ENCODE assay signal across 8 mouse cellular contexts in the genomic region with DNA sequence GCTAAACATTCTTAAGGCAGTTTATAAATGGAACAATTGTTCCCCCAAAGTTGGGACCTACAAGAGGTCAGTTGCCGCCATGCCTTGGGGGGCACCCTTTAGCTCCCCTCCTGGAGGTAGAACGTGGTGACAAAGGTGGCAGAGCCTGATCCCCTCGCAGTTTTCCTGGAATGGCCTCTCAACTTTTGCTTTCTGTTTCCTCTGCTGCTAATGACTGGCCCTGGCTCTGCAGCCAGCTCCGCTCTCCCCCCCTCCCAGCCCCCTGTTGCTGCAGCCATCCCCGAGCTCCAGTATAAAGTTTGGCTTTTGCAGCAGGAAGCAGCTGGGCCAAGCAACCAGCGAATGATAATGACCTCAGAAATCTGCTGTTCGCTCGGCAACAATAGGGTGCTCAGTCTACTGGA.
DNase-seq lines count a peak whose midpoint lies in the region; ATAC-seq lines count a peak whose summit lies in the region.

No protein-coding gene starts in this region.

- no peaks in the 10 kb centered on the region for H3K9me3 ChIP-seq in forebrain, embryonic 13.5 days (replicated peaks)

- WGBS in forebrain, embryonic 13.5 days = 0% methylated on average over 8 of the region's 8 CpGs
- 9% methylated on average over 8 of the region's 8 CpGs for WGBS in macrophage (ENCODE audit: missing documents)

- peak; percentile 63 for ATAC-seq in forebrain, embryonic 13.5 days
- ATAC-seq in activated CD4-positive, CD25-positive, alpha-beta regulatory T cell, adult 4 months = no peak

- H3K79me2 ChIP-seq in macrophage (ENCODE audit: inconsistent target) = no peaks in the 10 kb centered on the region

- peaks cover 8% of the 10 kb centered on the region for H3K36me3 ChIP-seq in forebrain, embryonic 13.5 days (ENCODE audit: poor library complexity, severe bottlenecking)
- no peaks in the 10 kb centered on the region for H3K36me3 ChIP-seq in macrophage (ENCODE audit: inconsistent target)

- H3K4me3 ChIP-seq in forebrain, embryonic 13.5 days = peak overlapping the region; percentile 18; the same call in 1 of the 2 replicates
- peak overlapping the region; percentile 19; the same call in 1 of the 2 replicates for H3K4me3 ChIP-seq in macrophage (ENCODE audit: inconsistent target)

- H3K27me3 ChIP-seq in forebrain, embryonic 13.5 days = no peaks in the 10 kb centered on the region

- 0 out of 2 replicates have a peak overlapping the region, but pooled peaks have one; percentile 13 for H3K9ac ChIP-seq in forebrain, embryonic 13.5 days

- peaks cover 75% of the 10 kb centered on the region for H3K4me1 ChIP-seq in forebrain, embryonic 13.5 days

- H3K27ac ChIP-seq in forebrain, embryonic 13.5 days = peak overlapping the region; percentile 59; the same call in 1 of the 2 replicates
- no peak overlapping the region for H3K27ac ChIP-seq in macrophage

- intact Hi-C loops in heart, postnatal 36 days (cut with DNase I) = no loop called here

- peak overlapping the region; percentile 54 for H3K4me2 ChIP-seq in forebrain, embryonic 13.5 days

- peak; percentile 35 for DNase-seq in 3134 (ENCODE audit: extremely low read depth, insufficient read length, low spot score)
- peak; percentile 23 for DNase-seq in R1 (ENCODE audit: low read depth, low spot score)
- peak; percentile 35 to 49 for DNase-seq in heart, postnatal 36 days
- DNase-seq in kidney, postnatal 4 days = peak; percentile 56 to 72
- peak; percentile 17 for DNase-seq in yolk sac, embryonic 10.5 days (ENCODE audit: low spot score)
